Mouse (Mus musculus): ENCODE data around the gene Gstp1.
"Not testable (repeated sequence)": the region's sequence is repeated elsewhere in the genome, so short reads cannot be mapped to it uniquely, and the experiment has no call there.

The Gstp1 gene

GRCm38 (mm10) chr19:4060044-4060898 lies 22.5 kb upstream of the Gstp1 start:
- DNase-seq (ENCODE audit: low read depth), result peak; percentile 70

GRCm38 (mm10) chr19:4059069-4059740 lies 21.4 kb upstream of the Gstp1 start, which contains the start of gene Gstp3:
Gene Gstp3, minus strand, starts transcription at chr19:4059569.
- DNase-seq (ENCODE audit: low read depth), result peak; percentile 88

DNA sequence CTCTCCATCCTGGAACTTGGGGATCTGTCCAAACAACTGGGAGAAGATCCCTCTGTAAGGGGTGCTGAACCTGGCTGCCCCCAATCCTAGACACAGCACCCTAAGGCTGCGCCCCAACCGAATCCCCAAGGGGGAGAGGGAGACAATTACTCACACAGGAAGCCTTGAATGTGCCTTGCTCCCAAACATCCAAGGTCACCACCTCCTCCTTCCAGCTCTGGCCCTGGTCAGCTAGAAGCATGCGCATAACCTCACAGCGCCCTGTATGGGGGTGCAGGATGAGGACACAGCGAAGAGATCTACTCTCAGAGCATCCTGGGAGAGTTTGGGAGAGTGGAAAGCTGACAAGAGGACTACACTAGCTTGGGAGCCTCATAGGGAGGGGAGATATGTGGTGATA lies 20.8 kb upstream of the Gstp1 start:
- DNase-seq (ENCODE audit: low read depth), result no peak

GRCm38 (mm10) chr19:4057962-4058361 lies 20.2 kb upstream of the Gstp1 start:
- DNase-seq (ENCODE audit: low read depth), result no peak

GRCm38 (mm10) chr19:4057389-4057788 lies 19.6 kb upstream of the Gstp1 start:
- DNase-seq (ENCODE audit: low read depth), result no peak

DNA sequence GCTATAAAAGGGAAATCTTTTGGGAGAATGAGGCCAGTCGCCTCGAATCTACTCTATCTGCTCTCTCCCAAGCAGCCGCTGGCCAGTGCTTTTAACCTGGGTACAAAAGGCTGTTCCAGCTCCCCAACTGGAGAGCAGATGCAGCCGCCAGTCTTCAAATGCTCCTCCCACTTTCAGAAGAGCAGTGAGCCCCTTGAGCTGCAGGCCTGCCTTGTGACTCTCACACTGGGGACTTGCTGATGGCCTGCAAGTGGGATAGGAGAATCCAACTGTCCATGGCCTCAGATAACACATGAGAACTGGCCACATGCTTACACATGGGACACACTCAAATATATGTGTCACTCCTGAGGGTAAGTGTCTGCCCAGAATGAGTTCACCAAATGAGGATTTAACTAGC lies 18.9 kb upstream of the Gstp1 start:
- no peak for DNase-seq (ENCODE audit: low read depth)

DNA sequence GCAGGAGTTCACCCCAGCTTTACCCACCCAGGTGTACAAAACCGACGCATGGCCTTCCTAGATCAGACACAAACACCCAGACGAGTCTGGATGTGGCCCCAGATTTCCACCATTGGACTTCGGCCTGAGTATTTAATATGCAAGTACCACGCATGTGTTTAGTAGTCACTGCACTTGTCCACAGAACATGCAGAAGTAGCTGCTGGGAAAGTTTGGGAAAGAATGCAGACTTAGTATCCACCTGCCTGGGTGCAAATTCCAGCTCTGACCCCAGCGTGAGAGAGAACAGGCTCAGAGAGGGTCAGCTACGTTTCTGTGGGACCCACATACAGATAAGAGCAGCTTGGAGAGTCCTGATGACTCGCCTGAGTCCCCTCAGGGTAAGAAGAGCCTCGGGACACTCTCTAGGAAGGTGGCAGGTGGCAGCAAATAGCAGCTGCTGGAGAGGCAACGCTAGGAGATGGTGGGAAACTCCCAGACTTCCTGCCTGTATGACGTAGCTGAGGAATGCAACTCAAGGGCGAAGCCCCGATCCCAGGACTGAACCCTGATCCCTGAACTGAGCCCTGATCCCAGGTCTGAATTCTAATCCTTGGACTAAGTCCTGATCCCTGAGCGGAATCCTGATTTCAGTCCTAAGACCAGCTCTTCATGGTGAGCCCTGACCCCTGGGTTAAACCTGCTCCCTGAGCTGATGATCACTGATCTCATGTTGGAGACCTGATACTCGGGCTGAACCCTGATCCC lies 18.3 kb upstream of the Gstp1 start:
- DNase-seq (ENCODE audit: low read depth), result no peak

DNA sequence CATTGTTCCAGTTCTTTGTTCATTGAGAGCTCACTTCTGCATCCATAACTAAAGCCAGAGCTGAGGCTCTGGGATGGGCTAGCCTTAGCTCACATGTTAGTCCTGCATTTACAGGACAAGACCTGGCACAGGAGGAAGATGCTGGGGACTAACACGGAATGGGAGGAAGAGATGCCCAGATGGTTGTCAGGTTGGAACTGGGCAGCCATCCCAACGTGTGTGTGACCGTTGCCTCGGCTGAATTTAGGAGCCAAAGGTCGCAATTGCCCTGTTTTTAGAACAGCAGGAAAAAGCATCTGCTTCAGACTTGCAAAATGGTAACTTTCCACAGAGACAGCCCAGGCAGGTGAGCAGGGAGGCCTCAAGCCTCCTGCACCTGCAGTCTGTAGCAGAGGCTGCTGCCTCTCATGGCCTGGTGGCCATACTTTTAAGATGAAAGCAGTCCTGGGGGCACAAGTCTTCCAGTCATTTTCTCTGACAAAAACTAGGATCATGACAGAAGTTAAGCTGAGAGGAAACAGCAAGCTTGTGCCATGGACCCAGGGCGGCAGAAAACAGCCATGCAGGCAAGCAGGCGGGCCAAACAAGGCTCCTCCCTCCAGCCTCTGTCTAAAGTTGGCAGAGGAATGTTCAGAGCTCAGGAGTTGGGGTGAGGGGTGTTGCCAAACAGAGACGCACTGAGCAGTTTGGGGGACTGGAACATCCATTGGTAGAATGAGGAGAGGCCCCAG lies 17.6 kb upstream of the Gstp1 start:
- DNase-seq (ENCODE audit: low read depth), result no peak

- DNase-seq (ENCODE audit: low read depth), result no peak
Measured at GRCm38 (mm10) chr19:4054613-4055012, 16.8 kb upstream of the Gstp1 start.

- DNase-seq (ENCODE audit: low read depth), result no peak
Measured at GRCm38 (mm10) chr19:4052516-4053030, 14.8 kb upstream of the Gstp1 start.

DNA sequence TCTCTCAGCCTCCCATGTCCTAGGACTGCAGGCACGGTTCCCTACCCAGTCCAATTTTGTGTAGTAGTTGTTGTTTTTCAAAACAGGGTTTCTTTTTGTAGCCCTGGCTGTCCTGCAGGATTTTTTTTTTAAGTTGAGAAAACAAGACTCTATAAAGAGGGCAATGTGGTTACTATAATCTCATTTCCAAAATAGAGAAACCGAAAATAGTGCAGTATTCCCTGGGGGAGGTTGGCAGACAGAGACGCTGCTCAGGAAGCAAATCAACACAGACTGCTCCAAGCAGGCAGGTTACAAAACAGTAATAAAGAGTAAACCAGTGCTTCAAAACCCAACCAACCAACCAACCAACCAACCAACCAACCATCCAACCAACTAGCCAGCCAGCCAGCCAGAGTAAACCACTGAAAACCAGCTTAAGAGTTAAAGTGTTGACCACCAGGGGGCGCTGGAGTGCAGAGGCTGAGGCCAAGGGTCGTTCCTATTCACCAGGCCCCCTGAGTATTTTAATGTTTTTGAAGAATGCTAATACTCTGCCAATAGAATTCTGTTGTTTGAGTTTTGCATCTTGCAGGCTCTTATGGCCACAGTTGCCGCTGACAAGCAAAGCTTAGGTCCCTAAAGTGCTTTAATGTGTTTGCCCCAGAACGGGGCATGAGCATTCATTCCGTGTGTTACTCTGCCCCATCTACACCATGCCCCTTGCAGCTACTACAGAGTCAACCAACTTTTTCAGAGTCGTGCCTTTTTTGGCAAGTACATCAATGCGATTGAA lies 14.1 kb upstream of the Gstp1 start:
- DNase-seq (ENCODE audit: low read depth), result peak; percentile 85

GRCm38 (mm10) chr19:4051016-4051415 lies 13.2 kb upstream of the Gstp1 start:
- DNase-seq (ENCODE audit: low read depth), result peak; percentile 40

- DNase-seq (ENCODE audit: low read depth), result not testable (repeated sequence)
Measured at GRCm38 (mm10) chr19:4049069-4049468, 11.3 kb upstream of the Gstp1 start.

- peak; percentile 93 for DNase-seq (ENCODE audit: low read depth)
Measured at GRCm38 (mm10) chr19:4047859-4048258, 10.1 kb upstream of the Gstp1 start.

DNA sequence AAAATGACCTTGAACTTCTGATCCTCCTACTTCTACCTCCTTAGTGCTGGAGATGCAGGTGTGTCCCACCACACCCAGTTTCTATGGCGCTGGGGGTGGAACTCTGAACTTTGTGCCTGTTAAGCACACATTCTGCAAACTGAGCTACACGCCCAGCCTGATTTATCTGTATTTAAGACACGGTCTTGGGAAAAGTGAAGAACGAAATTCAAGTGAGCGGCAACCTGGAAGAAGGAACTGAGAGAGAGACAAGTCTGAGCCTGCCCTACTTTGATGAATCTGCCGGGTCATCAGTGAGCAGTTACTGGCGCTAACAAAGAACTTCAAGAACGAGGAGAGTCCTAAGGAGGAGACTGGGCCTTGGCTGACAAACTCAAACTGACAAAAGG lies 9.1 kb upstream of the Gstp1 start:
- DNase-seq (ENCODE audit: low read depth), result no peak

DNA sequence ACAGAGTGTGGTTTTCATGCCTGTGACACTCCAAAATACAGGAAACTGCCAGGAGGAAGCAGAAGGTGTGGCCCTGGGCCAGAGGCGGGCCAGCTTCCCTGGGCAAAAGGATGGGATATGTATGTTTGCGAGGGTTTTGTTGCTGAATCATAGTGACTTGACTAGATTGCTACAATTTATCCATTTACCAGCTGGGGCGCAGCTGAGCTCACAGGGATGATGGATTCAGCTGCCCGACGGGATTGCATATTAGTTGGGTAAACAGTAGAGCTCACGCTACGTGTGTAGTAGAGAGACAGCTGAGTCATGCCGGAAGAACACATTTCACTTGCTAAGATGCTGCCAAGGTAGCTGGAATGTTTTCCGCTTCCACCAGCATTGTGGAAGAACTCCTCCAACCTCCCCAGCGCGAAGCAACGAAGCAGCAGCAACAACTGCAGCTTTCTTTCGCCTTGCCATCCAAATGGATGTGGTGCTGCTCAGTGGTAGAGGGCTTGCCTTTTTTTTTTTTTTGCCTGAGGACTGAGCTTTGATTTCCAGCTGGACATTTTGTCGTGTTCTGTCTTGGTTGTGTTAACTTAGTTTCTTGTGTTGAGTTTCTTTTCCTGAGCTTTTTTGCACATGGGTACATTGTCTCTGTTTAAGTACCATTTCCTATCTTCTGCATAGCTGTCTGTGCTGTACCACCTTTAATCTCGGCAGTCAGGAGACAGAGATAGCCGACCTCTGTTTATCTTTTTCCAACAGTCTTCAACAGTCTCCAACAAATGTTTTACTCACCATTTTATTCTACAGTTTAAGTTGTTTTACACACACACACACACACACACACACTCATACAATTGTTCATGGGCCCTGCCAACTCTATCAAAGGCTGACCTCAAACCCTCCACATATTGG lies 8.4 kb upstream of the Gstp1 start, which contains the start of gene Gstp2:
Gstp2 (minus strand) TSS at position 58 of the 900 bp plus-strand sequence.
- DNase-seq (ENCODE audit: low read depth), result no peak

DNA sequence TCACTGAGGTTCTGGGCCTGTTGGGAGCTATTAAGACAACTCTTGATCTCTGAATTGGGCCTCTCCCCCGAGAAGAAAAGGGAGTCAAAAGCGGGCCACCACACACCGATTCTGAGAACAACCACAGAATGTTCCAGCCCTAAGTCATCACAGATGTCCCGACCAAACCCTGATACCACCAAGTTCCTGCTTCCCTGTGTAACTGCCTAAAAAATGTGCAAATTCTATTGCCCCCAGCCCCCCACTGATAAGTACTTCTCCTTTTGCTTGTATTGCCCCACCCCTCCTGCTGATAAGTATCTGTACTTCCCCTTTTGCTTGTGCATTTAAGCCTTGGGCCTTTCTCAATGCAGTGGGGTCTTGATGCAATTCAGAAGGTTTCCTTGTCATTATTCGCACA lies 6.3 kb upstream of the Gstp1 start:
- DNase-seq (ENCODE audit: low read depth), result not testable (repeated sequence)

- DNase-seq (ENCODE audit: low read depth), result no peak
Measured at GRCm38 (mm10) chr19:4042124-4042523, 4.3 kb upstream of the Gstp1 start.

DNA sequence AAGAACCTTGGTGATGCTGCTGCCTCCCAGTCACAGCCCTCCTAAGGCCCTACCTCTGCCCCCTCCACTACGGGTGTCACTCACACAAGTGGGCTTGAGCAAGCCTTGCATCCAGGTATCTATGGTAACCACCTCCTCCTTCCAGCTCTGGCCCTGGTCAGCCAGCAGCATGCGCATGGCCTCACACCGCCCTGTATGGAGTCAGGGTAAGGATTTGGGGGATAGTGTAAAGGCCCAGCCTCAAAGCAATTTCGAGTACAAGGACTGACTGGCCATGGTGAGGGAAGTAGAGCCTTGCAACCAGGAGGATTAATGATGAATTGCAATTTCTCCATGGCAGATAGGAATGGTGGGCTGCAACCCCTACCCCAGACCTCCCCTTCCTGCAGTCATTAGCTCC lies 3.7 kb upstream of the Gstp1 start:
- DNase-seq (ENCODE audit: low read depth), result not testable (repeated sequence)

GRCm38 (mm10) chr19:4040941-4041340 lies 3.2 kb upstream of the Gstp1 start:
- not testable (repeated sequence) for DNase-seq (ENCODE audit: low read depth)
